Mouse (Mus musculus) liver, embryonic 14.5 days (tissue): ENCODE results near the gene Esrrg.

Experiments
- CTCF ChIP-seq: IDR thresholded peaks from 2 replicates; pipeline ENCODE4 v1.5.1; 2016; ENCODE audit warnings: antibody characterized with exemption, low read depth, control low read depth
- EP300 ChIP-seq: IDR thresholded peaks from 2 replicates; pipeline ENCODE4 v1.6.1; 2016; ENCODE audit warnings: antibody characterized with exemption, low read depth

- no peak for TF ChIP-seq CTCF
- TF ChIP-seq EP300, result no peak
Measured at GRCm38 (mm10) chr1:187684519-187684918, 75.9 kb downstream of the Esrrg start.
